Mouse (Mus musculus): ENCODE measurements around the gene Edf1.
A peak's percentile ranks its signal among the peaks of the same experiment; 100 is the strongest.

The Edf1 gene

DNA sequence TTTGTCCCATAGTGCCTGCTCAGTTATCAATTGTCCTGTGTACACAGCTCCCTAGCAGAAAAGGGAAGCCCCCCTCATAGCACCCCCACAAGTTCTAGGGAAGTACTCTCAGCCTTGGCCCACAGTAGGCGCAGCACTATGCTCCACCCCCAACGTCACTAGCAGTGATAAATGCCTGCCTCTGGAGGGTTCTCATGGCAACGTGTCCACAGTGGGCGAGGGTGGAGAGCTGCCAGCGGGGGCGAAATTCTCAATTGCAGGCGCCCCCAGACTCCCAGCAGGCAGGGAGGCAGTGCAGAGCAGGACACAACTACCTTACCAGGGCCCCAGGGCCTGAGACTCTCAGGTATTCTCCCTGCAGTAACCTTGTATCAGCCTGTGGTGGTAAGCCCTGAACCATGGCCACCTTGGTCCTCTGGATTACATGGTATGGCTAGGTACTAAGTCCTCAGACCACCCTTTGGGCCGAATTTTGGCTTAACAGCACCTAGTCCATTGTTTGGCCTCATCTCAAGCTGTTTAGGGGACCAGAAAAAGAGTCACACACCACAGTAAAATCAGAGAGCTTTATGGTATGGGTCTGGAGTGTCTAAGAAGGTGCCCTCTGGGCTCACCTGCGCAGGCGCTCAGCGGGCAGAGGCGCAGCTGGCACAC lies 24.9 kb downstream of the Edf1 start:
- peak; percentile 67 for DNase-seq (ENCODE audit: low spot score)

DNA sequence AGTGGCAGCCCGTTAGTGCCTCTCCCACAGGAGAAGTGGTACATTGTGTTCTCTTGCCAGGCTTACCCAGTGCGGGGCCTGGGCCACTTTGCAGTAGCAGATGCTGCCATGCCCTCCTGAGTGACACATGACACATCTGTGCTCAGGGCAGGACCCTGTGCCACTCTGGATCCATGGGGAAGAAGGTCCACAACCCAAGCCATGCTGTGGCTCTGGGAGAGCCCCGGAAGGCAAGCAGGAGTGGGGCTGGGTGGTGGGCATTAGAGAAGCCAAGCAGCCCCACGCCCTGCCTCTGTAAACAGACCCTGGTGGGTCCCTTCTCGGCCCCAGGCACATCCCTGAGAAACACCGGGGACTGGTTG lies 25.5 kb downstream of the Edf1 start:
- DNase-seq (ENCODE audit: low spot score), result no peak

DNA sequence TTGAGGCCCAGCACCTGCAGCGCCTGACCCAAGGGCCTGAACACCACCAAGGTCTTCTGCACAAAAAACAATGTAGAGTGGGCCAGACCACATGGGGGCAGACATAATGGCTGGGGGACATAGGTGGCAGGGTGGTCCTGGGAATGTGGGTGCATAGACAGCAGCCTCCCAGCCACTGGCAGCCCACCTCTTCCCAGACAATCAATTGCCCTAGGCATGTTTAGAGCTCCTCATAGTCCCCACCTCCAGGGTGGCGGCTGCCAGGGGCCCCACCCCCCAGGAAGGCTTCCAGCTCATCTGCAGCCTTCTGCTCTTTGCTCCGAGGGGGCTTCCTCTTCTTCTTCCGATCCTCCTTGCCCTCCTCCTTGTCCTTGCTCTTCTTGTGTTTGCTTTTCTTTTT lies 25.9 kb downstream of the Edf1 start:
- no peak for DNase-seq (ENCODE audit: low spot score)

DNA sequence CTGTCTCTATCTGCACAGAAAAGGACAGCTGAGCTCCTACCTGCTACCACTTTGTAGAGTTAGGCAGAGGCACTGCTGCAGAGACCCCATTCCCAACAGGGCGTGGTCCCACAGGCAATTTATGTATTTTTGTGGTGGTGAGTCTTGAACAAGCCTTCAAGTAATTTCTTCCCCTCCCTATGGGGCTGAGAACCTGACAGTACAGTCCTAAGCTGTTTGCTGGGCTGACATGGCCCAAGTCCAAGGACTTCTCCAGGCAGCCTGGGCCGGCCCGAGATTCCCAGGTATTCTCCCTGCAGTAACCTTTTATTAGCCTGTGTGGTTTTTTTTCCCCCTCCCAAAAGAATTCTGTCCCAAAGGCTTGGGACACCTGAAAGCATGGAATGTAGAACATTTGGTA lies 26.5 kb downstream of the Edf1 start:
- DNase-seq (ENCODE audit: low spot score), result no peak

DNA sequence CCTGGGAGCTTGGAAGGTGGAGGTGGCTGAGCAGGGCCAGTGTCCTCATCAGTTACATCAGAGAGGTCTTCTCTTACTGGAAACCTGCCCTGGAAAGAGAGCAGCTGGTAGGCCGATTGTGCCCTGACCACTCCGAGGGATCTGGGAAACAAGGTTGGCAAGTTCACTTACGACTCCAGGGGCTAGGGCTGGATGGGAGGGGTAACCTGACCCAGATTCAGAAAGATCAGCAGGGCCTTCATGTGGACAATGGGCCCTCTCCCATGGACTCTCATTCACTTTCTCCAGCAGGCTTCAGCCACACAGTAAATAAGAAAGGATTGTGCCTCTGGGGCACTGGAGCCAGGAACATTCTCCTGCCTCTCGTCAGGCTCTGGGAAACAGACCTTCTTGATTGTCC lies 27.2 kb downstream of the Edf1 start:
- no peak for DNase-seq (ENCODE audit: low spot score)

DNA sequence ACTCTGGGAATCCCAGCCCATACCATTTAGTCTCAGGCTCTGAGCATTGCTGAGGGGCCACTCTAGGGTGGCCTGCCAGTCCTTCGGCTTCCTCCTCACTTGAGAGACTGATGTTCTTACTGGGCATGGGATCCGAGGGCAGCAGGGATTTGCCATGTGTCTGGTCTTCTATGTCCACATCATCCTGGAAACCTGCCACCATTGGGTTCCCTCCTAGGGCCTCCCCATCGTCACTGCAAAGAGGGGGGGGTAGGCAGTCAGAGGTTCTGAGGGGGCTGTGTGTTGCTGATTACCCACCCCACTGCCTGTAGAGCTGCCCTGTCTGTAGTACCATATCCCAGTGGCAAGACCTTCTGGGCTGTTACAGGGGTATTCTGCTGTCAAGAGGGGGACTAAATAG lies 28.0 kb downstream of the Edf1 start:
- no peak for DNase-seq (ENCODE audit: low spot score)

DNA sequence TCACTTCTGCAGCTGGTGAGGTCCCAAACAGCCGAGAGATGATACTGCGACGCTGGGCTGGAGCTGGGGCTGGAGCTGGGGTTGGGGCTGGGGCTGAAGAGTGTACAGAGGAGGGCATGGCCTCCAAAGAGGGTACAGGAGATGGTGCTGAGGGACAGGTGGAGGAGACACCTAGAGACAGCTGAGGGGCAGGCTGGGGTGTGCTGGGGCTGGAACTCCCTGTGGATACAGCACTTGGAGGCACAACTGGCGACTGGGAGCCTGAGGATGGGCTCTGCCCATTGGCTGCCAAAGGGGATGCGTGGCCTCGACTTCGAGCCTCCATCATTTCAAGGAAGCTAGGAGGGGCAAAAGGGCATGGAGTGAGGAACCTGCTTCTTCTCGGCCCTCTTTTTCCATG lies 29.6 kb downstream of the Edf1 start:
- DNase-seq (ENCODE audit: low spot score), result no peak

DNA sequence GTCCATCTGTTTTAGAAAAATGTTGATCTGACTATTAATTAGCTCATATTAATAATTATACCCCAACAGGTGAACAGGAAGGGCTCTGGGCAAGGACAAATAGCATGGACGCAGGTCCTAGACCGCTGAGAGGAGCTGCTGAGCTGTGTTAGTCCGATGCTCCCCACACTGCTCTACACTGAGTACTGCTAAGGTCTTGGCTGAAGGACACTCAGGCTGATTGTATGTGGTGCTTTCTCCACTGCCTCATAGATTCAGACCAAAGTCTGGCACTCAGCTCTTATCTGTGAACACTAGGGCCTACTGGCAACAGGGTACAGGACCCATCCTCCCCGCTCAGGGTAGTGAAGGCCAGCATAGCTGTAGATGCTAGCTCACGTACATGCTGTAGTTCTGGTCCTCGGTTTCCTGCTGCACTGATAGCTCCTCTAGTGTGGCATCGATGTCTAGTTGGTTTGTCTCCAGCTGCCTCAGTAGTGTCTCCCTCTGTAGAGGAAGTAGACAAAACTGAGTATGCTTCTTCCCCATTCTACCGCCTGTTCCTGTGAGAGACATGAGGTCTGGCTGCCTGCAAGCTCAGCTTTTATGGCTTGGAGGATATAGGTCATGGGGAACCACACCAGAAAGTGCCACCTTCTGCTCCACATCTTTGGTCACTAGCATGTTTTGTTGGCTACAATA lies 30.7 kb downstream of the Edf1 start:
- no peak for DNase-seq (ENCODE audit: low spot score)

DNA sequence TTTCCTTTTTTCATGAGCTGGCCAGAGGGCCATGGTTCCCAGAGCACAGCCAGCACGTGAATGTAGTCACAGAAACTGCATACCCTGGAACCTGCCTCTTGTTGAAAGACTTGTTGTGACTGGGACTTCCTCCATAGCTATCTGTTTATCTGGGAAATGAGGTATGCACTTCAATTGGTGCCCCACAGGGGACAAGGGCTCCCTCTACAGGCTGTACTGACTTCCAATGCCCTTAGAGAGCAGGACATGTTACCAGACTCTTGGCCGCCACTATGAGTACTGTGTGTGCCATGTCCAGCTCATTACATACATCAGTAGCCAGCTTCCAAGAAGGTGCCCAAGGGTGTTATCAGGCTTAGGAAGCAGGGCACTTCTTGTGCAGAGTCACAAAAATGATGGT lies 34.2 kb downstream of the Edf1 start:
- DNase-seq (ENCODE audit: low spot score), result no peak

DNA sequence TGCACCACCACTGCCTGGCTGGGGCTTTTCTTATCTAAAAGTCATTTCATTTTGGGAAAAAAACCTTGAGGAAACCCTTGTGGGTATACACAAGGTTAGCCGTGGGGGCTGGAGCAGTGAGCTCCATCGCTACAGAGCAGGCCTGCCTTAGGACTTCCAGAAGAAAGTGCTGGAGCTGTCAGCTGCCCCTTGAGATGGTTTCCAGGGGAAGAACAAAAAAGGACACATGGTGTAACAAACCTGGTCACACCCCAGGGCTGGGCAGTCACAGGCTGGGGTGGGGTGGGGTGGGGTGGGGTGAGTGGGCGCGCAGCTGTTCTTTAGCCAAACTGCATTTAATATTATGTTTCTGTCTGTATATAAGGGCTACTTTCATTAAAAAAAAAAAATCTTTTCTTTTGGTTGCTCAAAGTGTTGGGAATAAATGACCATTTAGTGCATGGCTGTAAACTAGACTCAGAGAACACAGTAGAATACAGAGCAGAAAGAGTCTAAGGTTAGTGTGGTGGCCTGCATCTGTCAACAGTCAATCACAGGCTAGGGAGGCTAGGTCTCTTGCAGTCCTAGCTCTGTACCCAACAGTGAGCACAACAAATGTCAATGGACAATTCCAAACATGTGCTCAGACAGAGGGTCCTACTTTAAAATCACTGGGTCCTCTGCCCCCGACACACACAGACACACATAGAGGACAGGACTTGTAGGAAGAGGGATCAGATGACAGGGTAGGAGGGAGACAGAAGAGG lies 39.3 kb downstream of the Edf1 start:
- no peak for DNase-seq (ENCODE audit: low spot score)

DNA sequence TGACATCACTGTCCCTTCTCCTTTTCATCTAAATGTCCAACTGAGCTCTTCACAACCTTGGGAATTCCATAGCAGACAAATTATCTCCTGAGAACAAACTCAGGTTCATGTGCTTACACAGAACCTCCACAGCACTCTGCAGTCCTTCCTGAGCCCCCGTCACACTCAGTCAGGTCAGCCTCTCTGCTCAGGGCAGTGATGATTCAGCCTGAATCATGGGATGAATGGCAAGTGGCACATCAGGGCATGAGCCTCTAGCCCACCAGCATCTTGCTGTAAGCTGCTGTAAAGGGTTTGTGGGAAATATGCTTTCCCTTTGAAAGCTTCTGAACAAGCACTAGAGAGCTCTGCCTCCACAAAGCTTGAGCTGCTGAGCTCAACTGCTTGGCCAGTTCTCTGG lies 41.1 kb downstream of the Edf1 start:
- DNase-seq (ENCODE audit: low spot score), result no peak

DNA sequence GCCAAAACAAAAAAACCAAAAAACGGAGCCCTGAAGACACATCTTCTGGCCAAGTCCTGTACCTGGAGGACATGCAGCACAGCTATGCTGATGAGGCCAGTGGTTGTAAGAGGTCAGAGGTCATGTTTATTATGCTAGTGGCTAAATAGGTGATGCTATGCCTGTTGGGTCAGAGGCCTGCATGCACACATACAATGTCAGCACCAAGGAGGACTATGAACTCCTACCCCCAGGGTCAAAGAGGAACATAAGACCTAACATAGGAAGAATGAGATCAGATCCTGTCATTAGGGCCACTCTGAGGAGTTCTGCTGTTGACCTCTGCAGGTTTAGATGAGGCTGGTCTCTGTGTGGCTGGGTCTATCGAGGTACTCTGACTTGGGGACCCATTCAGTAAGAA lies 42.4 kb downstream of the Edf1 start:
- DNase-seq (ENCODE audit: low spot score), result no peak

DNA sequence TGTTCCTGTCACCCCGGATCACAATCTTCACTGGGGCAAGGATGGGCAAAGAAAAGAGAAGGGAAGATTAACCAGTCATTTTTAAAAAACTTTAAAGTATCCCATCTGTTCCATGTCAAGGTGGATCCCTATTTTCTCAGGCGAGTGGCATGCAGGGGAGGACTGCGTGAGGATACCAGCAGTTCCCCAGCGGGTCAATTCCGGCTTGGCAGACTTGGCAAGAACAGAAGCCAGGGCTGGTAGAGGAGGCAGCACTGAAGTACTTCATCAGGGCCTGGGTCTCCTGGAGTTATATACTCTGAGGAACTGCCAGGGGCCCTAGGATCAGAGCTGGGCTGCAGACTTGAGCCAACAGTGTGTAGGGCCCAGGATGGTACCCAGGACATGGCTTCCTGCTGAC lies 44.9 kb downstream of the Edf1 start:
- DNase-seq (ENCODE audit: low spot score), result no peak

DNA sequence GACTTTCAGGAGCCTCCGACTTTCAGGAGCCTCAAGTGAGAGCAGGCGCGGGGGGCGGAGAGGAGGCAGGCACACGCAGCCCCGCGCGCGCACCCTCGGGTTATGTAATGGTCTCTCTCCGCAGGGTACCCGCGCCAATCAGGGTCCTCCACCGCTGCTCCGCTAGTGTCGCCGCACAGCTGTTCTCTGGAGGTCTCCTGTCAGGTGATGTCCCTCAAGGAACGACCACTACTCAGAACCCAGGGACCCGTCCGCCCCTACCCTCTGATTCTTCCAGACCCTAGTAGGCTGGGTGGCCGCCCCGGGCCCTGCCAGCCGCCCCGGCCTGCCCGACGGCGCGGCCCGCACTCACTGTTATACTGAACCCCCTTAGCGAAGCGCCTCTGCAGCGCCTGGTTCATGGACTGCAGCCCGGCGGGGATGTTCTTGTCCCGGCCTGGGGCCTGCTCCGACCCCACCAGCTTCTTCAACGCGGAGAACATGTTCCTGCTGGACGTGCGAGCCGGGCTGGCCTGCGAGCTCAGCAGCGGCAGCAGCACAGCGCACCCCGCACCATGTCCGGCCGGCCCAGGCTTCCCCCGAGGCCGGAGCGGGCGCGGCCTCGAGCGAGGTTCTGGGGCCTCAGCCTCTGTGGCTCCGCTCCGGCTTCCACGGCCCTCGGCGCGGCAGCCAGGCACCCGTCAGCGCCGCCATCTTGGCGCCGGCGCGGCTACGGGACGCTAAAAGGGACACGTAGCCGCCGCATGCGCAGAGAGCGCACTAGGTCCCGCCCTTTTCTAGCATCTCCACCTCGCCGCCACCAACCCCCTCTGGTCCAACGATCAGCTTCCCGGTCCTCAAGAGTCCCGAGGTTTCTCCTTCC lies 50.3 kb downstream of the Edf1 start, which contains the start of gene Rabl6:
TSS of gene Rabl6 (minus strand) at position 761 of the 862 bp plus-strand sequence.
- peak; percentile 92 for DNase-seq (ENCODE audit: low spot score)

DNA sequence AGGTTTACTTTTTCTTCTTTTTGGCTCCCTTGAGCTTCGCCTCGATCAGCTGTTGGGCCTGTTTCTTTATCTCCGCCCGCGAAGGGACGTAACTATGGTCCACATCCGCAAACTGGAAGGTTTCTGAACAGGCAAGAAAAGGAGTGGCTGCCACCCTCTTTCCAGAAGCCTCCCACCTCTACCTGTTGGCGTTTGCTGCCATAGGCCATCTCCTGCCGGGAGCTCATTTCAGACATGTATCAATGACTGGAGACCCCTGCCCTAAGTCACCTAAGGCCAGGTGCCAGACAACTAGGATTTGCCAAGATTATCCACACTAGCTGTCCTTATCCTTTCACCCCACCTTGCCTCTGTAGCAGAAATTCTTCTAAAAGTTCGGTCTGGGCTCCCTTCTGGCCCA lies 51.0 kb downstream of the Edf1 start:
- no peak for DNase-seq (ENCODE audit: low spot score)
